Mouse (Mus musculus) adipocyte (in vitro differentiated cells): ENCODE measurements at regions not wholly inside any gene's neighbourhood (a gene's known extent, or its start where the extent isn't known, plus 50 kb on each side); places are given as distances from the start of the nearest gene placed in this dataset.

Source experiments
- DNase-seq: peaks from one replicate; pipeline ENCODE4 v3.0.0-alpha.2; 2016; ENCODE audit warnings: low spot score

DNA sequence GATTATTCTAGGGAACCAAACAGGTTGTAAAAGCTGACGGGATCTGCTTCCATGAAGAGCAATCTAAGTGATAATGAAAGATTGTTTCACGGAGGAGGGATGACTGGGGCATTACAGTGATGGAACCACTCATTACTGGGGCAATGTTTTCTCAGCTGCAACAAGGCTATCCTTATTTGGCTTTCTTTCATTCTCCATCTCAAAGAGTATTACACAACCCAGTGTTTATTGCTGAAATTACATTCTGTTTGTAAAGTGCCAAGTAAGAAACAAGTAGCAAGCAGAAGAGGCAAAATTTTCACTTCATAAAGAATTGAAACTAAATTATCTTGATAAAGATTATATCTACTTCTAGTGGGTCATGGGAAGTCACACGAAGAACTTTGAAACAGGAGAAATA is 1256.4 kb downstream of the Gsdmc2 start:
- peak; percentile 52 for DNase-seq

DNA sequence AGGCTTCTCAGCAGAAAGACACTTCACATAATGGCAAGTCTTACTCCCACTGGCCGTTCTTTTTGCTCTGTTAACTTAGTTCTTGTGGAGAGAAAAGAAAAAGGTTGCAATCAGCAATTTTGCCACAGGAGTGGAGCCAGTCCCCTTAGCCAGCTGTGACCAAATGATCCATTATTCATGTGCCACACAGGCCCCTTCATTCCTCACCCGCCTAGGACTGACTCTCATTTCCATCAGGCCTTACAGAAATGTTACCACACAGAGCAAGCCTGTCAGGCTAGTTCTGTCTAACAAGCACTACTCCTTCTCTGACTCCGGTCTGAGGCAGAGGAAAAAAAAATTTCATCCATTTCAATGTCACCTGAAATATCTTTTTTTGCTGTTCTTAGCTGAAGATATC is 1266.2 kb downstream of the Gsdmc2 start:
- DNase-seq = no peak

DNA sequence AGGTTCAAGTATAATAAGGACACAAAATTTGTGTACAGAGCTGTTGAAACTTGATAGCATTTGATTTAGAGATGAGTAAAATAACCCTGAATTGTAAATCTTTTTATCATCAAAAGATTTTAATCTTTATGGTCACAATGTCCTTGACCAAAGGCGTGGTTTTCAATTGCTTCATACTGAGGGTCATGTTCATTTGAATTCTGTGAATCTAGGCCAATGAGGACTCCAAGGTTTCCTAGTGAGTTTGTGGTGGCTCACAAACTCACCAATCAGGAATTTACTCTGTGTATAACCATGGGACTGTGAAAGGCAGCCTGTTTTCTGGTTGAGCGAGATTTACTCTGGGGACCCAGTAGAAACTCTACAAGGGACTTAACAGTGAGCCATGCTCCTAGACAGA is 1269.2 kb downstream of the Gsdmc2 start:
- DNase-seq = no peak

DNA sequence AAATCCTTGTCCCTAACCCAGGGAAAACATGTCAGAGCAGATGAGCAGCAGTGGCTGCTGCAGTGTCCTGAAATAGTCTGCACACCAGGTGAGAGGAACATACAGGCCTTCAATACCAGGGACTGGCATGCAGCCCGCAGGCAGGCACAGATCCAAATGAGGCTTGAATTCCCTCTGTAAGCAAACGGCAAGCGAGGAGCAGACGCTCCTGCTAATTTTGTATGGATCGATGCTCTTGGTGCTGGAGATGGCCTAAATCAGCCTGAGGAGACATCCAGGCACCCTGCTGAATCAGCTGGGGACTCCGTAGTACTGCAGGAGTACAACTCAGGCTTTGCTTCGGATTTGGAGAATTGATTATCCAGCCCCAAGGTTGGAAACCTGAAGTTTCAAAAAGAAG is 1273.2 kb downstream of the Gsdmc2 start:
- DNase-seq = no peak

DNA sequence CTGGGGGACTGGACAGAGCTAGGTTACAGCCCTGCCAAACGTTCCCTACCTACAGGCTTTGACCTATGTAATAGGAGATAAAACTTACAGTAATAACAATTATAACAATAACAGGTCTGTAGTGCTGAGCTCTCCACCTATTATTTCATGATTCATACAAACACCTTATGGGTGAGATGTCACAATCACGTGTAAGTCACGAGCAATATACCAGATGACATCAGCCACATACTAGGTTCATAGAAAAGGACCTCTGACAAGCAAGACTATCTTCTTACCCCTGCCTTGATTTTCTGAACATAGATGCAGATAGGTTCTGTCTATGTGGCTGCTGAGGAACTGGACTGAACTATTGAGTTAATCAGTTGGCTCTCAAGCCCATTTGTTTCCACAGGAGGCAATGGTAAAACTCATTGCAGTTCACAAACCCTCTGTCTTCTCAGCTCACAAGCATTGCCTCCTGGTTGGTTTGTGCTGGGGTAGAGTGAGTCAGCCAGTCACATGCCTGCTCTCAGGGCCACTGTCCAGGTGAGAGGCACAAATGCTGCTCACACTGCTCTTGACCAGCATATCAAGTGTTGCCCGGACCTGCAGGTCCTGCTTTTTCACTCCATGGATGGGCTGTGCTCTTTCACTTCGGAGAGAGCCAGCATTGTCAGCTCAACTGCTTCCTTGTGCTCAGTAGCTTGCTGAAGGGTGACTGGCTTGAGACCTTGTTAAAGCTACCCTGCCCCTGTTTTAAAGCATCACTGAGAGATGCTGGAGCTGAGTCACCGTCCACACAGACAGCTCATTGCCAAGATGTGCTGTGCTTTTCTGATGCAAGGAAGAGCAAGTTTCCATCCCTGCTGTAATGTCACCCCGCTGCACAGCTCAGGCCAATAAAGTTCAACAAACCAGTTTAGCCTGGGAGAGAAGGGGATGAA is 1275.9 kb downstream of the Gsdmc2 start:
- DNase-seq = peak; percentile 27

DNA sequence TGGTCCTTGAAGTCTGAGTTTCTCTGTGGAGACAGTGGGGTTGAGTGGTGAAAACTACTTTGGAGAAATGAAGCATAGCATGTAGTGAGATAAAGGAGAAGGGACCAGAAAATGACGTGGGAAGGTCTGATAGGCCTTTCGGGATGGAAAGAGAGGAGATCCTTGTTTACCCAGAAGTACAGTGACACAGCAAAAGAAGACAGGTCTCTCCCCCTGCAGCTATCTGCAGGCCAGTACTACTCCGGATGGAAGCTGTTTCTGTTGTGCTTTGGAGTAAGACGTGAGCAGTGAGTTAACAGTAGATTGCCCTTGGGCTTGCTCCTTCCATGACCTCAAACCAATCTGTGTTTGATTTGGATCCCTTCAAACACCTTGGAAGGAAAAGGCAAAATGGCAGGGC is 1277.5 kb downstream of the Gsdmc2 start:
- no peak for DNase-seq

DNA sequence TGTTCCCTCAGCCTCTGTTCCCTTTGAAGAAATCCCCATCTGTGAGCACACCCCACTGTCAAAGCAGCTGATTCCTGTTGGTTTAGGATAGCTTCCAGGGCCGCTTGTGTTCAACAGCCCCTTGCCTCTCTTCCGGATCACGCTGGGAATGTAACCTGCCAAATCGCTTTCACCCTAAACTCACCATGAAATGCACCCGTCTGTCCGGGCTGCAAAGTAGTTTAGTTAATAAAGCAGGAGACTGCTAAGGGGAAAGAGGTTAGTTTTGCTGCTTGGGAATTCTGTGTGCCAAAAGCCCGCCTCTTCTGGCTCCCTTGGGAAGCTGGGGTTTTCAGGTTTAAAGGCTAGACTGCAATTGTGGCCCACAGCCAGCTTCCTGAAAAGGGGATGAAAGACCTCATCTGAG is 1278.9 kb downstream of the Gsdmc2 start:
- no peak for DNase-seq

DNA sequence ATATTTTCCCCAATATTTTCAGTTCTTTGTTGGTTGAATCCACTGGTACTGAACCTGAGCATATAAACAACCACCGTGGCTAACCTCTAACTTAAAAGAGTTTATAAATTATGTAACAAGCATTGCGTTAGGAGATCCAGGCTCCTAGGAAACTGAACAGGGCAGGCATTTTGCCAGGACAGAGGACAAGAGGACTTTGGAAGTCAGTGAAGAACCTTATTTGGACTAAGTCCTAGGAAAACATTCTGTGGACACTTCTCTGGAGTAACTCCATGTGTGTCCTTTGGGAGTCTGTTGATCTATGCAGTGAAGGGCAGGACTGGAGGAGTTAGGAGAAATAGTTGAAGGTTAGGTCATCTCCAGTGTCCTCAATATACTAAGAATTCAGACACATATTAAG is 1311.7 kb downstream of the Gsdmc2 start:
- peak; percentile 83 for DNase-seq

DNA sequence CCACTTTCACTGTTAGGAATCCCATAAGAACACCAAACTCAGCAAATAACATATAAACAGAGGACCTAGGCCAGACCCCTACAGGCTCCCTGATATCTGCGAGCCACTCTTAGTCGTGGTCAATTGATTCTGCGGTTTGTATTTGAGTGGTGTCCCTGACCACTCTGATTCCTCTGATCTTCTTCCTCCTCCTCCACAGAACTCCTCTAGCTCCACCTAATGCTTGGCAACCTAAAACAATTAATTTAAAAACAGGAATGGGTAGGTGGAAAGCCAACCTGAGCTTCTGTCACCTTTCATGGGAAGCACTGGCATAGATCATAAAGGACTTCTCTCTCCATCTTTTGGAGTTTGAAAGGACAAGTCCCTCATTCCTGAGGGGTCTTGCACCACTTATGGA is 1316.0 kb downstream of the Gsdmc2 start:
- no peak for DNase-seq

DNA sequence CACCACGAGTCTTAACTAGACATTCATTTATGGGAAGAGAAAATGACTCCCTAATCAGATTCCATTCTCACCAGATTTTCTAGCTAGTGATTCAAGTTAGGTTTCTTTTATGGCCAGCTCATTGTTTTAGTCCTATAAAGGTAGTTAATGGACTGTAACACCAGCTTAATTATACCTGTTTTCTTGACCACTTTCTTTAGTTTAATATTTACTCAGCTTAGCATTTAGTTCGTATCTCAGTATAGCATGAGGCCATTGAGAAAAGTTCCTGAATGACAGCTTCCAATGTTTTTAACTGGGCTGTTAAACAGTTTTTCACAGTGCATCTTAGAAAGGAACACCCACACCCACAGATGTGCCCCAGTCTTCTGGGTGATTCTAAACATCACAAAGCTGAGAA is 1320.3 kb downstream of the Gsdmc2 start:
- no peak for DNase-seq

DNA sequence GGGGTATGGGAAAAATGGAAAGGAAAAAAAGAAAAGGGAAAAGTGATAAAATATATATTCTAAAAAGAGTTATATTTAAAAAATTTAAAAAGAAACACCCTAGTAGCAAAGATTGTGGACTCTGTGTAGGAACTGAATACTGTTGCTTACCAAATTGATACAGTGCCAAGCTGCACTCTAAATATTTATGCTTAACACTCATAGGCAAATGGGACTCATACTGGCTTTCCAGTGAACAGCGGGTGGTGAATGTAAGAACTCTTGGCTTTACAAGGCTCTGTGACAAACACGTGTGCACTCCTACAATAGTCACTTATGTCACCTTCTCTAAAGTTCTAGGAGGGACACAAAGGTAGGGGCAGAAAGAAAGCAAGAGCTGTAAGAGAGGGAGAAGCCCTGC is 1320.8 kb downstream of the Gsdmc2 start:
- no peak for DNase-seq

DNA sequence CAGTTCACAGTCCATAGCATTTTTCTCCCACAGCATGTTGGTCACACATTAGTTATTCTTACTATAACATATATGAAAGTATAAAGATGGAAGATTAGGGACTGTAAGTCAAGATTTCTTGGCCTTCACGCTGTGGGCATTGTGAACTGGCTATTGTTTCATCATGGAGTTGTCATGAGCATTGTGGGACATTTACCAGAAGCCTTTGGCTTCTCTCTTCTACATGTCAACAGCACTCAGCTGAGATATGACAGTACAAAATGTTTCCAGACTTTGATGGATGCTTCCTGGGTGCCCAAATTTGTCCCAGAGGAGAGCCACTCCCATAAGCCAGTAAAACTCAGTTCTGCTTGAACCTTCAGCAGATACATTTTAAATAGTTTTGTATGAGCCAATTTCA is 1331.5 kb downstream of the Gsdmc2 start:
- DNase-seq = peak; percentile 41

DNA sequence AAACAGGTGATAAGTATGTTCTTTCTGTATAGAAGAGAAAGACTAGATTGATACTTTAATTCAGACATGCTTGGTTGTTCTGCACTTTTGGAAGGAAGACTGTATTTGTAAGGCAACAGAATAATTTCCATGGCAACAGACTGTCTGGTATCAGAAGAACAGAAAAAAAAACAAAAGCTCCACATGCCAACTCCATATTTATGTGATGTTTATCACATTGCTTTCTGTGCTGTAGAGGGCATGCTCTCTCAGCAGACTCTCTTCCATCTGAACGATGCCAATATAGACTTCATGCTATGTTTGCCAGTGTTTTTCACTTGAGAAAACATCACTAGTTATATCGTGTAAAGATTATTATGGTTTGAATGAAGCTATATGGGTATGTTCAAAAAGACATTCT is 1333.5 kb downstream of the Gsdmc2 start:
- DNase-seq = no peak

DNA sequence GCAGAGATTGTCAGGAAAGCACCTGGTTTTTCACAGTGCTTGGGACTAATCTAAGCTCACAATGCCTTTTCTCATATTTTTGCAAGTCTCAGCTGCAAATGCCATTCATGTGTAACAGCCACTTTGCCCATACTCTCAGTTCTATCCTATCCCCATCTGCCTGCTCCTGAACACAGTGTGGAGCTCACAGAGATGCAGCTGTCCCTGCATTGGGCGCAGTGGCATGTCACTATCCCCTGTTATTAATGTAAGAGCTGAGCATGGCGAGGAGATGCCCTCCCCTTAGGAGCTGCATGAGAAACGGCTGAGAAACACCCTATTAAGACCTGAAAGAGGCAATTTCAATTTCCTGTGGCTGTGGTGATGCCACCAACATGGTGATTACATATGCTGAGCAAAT is 1341.1 kb downstream of the Gsdmc2 start:
- DNase-seq = no peak

DNA sequence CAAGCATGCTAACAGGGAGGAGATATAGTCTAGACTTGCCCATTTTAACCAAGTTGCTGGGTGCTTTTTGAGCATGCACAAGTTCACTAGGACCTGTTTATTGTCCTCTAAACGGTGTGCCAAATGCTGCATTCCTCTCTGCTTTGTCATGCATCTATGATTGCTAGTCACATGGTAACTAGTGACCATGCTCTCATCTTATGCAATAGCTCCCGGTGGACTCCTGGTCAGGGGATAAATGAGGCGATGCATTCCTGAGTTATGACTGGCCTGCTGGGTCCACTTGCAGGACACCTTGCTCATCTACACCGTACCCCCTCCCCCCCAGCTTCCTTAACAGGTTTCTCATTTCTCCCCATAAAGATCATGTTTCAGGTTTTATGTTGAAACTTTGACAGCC is 1344.0 kb downstream of the Gsdmc2 start:
- DNase-seq = peak; percentile 57

DNA sequence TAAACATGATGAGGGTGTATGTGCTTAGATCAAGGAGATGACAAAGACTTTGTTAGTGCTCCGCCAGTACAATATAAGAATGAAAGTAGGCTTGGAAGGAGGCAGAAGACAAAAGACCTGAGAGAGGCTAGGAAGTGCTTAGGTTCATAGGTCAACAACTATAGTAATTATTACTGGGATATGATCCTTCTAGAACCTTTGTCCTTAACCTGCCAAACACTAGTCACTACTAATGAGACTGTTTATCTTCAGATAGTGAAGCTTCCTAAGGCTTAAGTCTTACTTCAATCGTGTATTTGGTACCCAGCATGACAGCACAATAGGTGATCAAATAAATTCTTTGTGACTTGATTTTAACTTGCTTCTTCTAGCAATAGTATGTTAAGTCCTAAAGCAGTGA is 1344.5 kb downstream of the Gsdmc2 start:
- DNase-seq = no peak

DNA sequence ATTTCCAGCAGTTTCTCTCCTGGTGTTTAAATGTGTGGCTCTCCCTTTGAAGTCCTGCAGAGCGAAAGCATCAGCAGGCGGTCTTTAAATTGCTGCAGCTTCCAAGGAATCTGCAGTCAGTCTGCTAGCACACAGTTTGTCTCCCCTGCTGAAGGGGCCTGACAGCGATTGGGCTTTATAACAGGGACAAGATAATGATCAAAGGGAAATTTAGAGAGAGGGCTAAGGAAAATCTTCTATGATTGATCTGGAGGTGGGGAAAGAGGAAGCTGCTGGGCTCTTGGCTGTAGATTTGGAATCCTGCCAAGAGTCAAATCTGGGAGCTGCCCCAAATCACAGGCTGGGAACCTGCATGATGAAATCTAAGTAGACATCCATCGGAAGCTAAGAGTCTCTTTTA is 1348.8 kb downstream of the Gsdmc2 start:
- peak; percentile 50 for DNase-seq

DNA sequence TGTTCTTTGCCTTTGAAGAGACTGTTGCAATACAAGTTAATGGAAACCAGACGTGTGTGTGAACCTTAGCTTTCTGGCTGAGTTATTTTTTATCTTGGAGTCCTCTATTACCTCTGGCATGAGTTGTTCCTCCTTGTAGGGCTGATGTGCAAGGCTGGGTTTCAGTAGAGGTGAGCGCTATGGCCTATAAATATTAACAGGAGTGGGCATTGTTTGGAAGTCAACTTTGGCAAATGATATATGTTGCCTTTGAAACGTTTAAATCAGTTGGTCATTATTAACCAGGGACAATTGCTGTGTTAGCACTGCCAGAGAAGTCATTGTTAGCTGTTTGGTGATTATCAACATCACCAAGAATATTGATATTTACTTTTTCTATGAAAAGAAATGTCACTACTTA is 1352.6 kb downstream of the Gsdmc2 start:
- DNase-seq = no peak

DNA sequence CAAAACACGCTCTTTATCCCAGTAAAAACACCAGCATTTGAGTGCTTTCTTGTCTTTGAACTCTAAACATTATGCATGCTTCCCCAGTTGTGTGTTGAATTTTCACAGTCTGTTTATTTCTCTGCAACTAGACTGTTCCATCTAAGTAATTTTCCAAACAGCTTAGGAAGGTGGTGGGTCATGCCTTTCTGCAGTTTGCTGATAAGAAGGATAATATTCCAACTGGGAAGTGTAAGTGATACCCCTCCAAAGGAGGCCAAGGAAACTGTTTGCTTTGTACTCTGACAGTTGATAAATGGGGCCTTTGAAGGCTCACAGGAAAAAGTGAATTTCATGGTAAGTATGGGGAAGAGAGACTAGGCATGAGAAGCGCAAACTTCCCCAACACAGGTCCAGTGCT is 1354.4 kb downstream of the Gsdmc2 start:
- no peak for DNase-seq

DNA sequence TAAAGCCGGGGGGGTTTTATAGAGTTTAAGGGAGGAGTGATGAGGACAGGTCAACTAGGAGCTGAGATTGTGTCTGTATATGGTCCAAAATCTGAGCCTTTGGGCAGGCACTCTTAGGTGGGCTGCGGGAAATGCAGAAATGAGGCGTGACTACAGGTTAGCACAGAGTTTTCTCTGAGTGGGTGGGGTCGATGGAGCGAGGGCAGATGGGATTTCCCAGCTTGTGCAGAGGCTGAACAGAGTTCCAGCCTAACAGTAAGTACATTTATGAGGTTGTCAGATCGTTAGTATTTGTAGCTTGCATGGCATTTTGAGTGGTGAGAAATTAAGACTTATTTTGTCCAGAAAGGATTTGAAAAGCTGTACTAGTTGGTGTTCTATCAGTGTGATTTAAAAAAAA is 1358.4 kb downstream of the Gsdmc2 start:
- no peak for DNase-seq

DNA sequence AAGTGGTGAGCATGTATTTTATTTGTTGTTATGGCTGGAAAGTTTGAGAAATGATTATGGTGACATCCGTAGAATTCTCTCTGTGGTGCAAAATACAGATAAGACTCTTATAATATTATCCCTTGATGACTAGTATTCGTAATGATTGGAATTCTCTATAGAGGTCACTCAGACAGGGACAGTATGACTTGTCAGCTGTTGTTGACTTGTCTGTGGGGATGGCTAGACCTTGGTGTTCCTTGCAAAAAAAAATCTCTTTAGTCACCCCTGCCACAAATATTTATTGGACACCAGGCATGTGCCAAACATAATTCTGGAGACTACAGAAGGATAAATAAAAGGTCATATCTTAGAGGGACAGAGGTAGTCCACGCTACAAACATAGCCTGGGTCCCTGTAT is 1360.6 kb downstream of the Gsdmc2 start:
- DNase-seq = no peak

DNA sequence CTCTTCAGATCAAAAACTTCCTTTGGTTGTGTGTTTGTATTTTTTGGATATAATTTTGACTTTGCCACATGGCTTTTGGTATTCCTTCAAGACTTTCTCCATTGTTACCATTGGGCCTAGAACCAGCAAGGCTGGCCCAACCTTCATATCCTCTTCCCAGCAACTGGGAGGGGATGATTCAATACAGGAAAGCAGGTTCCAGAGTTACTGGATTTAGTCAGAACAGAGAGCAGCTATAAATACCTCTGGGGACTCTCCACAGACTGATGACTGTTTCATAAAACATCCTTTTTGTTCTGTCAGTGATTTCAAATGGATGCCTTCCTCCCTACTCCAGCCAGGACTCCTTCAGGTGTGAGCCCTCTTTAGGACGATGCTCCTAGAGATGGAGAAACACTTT is 1361.4 kb downstream of the Gsdmc2 start:
- no peak for DNase-seq

DNA sequence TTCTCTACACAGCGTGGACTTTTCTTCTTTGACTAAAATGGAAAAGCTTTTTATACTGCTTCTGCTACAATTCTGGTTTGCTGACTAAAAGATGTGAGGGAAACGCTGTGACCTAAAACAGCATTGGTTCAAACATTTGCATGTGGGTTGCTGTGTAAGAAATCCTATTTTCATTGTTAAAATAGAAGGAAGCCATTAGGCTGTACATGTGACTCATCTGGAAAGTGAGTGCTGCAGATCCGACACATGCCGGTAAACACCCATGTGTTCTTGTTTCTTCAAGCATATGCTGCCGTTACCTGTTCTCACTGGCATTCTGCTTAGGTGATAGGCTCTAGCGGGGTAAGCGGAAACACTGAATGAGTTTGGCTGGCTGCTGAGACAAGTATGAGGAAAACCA is 1362.6 kb downstream of the Gsdmc2 start:
- DNase-seq = no peak

DNA sequence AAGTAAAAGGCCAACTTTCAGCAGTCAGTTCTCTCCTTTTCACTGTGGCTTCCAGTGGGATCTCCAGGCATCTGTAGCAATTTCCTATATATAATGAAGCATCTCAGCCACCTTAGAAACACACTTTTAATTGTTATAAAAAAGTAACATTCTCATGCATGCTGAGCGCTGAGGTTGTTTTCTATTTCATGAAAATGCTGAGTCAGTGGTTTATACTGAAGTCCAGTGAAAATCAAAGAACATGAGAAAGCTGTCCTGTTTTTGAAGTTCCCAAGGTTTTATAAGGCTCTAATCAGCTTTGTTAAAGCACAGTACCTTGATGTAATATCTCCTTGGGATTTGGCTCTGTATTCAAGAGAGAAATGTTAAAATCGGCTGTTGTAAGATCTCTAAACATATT is 1367.2 kb downstream of the Gsdmc2 start:
- DNase-seq = no peak
